Mouse (Mus musculus) Muller cell, postnatal 12 days (primary cell): ENCODE results near the gene Abhd14a.

Source experiments
- DNase-seq: peaks from one replicate; pipeline ENCODE4 v3.0.0-alpha.2; 2015; ENCODE audit errors: inconsistent ontology term

The Abhd14a gene

DNA sequence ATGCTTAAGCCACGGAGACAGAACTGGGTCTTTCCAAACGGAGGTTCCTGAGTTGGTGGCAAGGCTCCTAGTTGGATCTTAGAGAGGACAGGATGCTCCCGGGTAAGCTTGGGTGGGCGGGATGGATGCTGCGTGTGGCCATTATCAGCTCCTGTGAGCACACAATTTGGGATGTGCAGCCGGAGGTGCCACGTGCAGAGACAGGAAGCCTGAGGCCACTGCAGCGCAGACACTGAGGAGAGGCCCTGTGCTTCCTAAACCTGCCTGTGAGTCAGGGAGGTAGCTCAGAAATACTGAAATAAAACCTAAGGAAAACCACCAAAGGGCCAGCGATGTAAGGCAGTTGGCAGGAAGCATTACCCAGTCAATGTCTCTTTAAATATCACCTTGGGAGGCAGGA, 22.3 kb upstream of the Abhd14a start:
- DNase-seq = no peak

DNA sequence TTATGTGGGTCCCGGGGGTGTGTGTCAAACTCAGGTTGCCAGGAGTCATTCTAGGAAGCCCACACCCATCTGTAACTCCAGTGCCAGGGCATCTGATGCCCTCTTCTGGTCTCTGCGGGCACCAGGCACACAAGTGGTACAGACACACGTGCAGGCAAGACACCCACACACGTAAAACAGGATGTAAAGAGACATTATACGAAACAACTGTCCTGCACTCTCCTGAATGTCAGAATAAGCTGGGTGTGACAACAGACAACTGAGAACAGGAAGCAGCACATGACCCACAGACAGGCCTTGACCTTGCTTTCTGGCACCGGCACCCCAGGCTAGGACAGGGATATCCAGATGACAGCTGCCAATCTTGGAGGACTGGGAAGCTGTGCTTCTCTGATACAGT, 21.8 kb upstream of the Abhd14a start:
- no peak for DNase-seq

- DNase-seq = no peak
Observed at GRCm38 (mm10) chr9:106467746-106468145, 20.3 kb upstream of the Abhd14a start.

GRCm38 (mm10) chr9:106466721-106467120, 19.2 kb upstream of the Abhd14a start:
- no peak for DNase-seq

DNA sequence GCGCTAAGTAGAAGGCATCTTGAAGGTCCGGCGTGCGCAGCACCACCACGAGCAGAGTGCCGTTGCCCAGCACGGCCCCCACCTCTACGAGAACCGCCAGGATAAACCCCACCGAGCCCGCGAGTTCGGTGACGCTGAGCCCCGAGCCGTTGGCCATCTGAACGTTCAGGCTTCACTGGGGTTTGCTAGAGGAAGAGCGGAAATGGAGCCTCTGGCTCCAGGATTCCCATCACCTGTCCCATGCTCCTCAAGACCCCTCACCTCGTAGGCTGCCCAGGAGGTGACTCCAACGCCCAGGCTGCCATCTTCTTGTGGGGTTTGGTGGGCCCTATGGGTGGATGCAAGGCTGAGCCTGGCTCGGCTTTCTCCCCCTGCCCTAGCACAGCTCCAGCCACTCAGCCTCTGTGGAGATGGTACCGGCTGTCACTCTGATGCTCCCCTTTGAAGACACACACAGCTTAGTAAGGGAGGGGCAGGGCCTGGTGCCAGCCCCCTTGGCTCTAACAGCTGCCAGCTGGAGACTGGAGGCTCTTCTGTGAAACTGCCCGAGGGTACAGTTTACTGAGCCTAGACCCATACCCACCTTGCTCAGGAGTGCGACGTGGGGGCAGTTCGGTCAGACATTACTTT, 18.2 kb upstream of the Abhd14a start, which contains the start of gene Gpr62:
Gene Gpr62, minus strand, starts transcription at position 368 of the 630 bp plus-strand sequence.
- peak; percentile 75 for DNase-seq

GRCm38 (mm10) chr9:106464751-106465541, 17.5 kb upstream of the Abhd14a start:
- DNase-seq = peak; percentile 79

- DNase-seq = no peak
Observed at GRCm38 (mm10) chr9:106463122-106464063, 15.9 kb upstream of the Abhd14a start.

DNA sequence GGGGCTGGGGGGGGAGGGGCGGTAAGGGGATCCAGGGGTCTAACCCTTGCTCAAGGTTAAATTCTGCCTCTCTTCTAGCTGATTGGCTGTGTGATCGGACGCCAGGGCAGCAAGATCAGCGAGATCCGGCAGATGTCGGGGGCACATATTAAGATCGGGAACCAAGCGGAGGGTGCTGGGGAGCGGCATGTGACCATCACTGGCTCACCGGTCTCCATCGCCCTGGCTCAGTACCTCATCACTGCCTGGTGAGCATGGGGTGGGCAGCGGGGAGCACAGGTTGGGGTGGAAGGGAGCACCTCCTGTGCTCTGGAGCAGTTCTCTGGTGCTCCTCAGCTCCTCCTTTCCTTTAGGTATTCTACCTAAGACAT, 14.9 kb upstream of the Abhd14a start:
- DNase-seq = no peak

DNA sequence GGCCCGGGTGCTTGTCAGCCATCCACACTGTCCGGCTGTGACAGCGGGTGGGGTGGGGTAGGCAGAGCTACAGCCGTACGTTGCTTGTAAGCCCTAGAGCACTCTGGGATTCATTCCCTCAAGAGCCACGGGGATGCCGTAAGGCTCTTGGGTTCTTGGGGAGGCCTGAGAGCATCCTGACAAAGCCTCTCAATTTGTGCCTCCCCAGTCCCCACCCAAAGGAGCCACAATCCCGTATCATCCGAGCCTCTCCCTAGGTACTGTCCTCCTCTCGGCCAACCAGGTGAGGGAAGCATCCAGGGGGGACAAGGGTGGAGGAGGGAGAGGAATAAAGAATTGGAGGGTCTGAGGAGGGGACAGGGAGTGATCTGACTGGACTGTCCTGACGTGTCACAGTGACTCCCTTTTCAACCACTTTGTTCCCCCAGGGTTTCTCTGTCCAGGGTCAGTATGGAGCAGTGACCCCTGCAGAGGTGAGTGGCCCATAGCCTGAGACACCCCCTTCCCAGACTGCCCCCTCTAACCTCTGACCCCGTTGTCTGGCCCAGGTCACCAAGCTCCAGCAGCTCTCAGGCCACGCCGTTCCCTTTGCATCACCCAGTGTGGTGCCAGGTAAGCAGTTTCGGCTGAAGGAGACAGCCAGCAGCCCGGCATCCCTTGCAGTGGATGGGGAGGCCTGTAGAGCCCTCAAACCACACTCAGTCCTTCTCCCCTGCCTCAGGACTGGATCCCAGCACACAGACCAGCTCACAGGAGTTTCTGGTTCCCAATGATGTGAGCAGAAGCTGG, 14.4 kb upstream of the Abhd14a start:
- DNase-seq = no peak

DNA sequence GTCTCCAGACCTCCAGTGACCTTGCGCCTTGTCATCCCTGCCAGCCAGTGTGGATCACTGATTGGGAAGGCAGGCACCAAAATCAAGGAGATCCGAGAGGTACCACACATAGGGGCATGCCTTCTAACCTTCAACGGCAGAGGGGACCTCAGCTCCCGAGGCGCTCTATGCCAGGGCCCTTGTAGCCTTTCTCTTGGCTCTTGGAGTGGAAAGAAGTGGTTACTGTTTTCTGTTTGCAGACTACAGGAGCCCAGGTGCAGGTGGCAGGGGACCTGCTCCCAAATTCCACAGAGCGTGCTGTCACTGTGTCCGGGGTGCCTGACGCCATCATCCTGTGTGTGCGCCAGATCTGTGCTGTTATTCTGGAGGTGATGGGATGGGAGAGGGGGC, 13.5 kb upstream of the Abhd14a start:
- no peak for DNase-seq

GRCm38 (mm10) chr9:106460401-106461025, 13.0 kb upstream of the Abhd14a start:
- no peak for DNase-seq

DNA sequence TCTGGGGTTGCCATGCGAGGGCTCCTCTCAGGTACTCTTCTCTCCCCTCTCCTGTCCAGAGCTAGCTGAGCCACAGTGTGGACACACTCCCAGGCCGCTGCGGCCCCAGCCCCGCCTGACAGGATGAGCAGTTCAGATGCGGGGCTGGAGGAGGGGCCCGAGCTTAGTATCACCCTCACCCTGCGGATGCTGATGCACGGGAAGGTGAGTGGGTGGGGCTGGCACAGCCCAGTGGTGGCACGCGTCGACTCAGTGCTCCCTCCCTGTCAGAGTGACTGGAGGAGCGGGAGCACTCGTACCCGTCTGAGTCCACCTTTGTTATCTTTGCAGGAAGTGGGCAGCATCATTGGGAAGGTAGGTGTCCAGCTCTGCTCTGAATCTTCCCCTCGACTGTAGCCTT, 12.5 kb upstream of the Abhd14a start:
- no peak for DNase-seq

DNA sequence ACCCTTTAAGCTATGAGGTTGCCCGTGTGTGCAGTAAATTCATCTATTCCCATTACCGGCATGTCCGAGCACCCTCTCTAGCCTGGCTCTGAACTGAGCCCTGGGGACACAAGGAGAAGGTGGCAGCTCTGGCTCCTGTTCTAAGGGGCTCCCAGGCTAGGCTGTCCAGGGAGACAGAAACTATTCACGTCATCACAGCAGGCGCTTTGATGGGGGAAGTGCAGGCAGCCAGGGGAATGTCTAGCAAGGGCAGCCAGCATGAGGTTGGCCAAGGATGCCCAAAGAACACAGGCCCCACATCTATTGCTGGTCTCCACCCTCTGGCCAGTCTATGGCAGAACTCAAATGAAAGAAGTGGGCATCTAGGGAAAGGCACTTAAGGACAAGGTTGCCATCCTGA, 10.4 kb upstream of the Abhd14a start:
- DNase-seq = no peak

DNA sequence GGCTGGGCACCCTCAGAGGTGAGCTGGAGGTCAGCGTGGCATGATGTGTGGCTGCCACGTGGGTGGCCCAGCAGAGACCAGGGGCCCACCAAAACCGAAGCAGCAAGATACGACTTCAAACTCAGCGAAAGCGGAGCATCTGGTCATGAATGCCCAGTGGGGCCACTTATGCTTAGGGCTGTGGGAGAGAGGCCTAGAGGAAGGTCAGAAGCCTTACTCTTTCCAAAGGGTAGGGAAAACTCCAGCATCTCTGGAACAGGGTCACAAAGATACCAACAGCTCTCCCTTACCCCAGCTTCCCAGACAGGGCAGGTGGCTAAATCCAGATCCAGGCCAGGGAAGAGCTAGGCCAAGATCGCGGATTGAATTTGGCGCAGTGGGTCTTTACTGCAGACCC, 9.7 kb upstream of the Abhd14a start:
- DNase-seq = no peak

- peak; percentile 47 for DNase-seq
Observed at GRCm38 (mm10) chr9:106456325-106457162, 9.1 kb upstream of the Abhd14a start.

- peak; percentile 74 for DNase-seq
Observed at GRCm38 (mm10) chr9:106454888-106455681, 7.6 kb upstream of the Abhd14a start.

DNA sequence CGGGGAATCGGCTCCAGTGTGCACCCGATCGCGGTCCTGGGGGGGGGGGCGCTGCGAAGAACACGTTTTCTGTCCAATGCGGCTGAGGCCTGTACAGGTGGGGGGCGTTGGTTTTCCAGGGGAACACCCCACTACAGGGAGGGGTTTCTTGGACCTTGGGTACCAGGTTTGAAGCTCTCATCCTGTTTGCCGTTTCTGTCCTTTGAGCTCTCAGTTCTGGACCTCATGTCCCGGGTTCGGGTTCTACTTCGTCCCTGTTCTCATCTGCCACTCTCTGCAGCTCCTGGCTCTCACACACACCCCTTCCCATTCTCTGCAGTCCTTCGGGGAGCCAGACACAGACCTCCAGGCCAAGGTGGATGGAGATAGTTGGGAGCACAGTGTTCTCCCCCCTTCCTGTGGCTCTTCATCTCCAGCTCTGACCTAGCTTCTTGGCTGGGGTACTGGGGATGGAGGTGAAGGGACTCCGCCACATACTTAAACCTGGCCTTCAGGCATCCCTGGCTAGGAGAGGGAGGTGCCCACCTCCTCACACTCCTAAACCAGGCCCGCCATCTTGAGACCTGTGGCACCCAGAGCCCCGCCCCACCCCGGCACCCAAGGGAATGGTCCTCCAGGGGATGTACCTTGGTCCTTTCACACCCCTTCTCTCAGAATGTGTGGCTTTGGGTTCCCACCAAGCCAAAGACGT, 6.7 kb upstream of the Abhd14a start:
- no peak for DNase-seq

- DNase-seq = peak; percentile 82
Observed at GRCm38 (mm10) chr9:106453271-106454070, 6.0 kb upstream of the Abhd14a start, which contains the start of gene Pcbp4. Gene Pcbp4 (plus strand): TSS chr9:106453291.
